Mouse (Mus musculus): Measurements from ENCODE around the gene Aunip. TPM values are rescaled to one million over a fixed set of nuclear protein-coding genes. Genes with fewer than 3 reads are reported as not detected.
A peak's percentile ranks its signal among the peaks of the same experiment; 100 is the strongest.
"Not testable (repeated sequence)": the region's sequence is repeated elsewhere in the genome, so short reads cannot be mapped to it uniquely, and the experiment has no call there.

Gene Aunip
- polyA plus RNA-seq, 1 experiment from 2014 or later, result 3.8 TPM

DNA sequence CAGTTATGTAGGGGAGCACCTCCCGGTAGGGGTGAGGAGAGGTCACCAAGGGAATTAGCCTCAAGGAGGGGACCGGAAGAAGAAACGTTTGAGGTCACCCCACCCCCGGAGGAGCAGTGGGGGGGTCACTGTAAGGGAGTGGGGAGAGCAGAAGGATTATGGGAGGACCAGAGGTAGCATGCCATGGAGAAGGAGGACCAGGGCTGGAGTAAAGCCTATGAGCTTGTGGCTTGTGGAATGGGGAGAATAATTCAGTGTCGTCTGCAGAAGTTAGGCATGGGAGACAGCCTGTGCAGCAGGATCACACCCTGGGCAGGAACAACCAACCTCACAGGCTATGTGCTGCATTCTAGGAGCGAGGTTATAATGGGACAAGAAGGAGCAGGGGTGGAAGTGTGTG lies 13.6 kb upstream of the Aunip start:
- Histone ChIP-seq H3K27me3 (replicated peaks; ENCODE audit: control insufficient read depth, insufficient read depth, low read length) (no peaks in the 10 kb centered on the region), H3K36me3 (ENCODE audit: control insufficient read depth, insufficient read depth) (no peaks in the 10 kb centered on the region), H3K27ac (ENCODE audit: low read depth, low read length) (peak overlapping the region; percentile 85), H3K4me1 (replicated peaks; ENCODE audit: control insufficient read depth, insufficient read depth, low read length) (peaks cover 20% of the 10 kb centered on the region; the same call in 1 of the 2 replicates), H3K9ac (ENCODE audit: low read depth, low read length) (peak overlapping the region; percentile 62), H3K4me3 (ENCODE audit: low read depth, low read length) (peak overlapping the region; percentile 46), H3K9me3 (ENCODE audit: control insufficient read depth) (no peaks in the 10 kb centered on the region), H3K4me2 (replicated peaks; ENCODE audit: low read depth) (peak overlapping the region; percentile 86)
- ATAC-seq, result no peak
- TF ChIP-seq CTCF (IDR thresholded peaks at IDR 0.05; ENCODE audit: low read depth), result no peak
- WGBS, result 11% methylated on average over 6 of the region's 6 CpGs

DNA sequence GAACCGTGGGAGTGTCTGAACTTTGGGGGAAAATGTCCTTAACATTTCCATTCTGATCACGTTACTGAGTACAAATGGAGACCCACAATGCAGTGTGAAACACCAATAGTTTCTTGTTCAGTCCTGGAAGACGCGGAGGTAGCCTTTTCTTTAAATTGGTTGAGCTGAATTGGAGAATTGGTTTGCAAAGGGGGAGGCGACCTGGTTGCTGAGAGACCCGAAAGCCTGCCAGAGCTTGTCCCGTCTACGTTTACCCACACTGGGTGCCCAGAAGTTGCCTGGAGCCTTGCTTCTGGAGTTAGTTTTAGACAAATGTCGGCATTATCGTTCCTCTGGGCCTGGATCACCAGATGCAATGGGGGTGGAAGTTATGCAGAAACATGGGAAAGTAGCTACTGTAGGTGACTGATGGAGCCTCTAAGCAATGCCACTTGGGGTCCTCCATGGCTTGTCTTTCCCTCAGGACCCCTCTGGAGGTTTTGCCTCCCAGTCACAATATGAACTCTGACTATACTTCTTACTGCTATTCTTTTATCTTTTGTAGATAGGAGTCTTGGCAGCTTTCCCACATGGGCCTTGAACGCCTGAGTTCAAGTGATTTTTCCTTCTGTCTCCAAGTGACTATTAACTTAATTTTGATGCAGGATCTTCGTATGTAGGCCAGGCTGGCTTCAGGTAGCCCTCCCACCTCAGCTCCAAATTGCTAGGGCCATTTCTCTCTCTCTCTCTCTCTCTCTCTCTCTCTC lies 12.6 kb upstream of the Aunip start:
- H3K9ac ChIP-seq (ENCODE audit: low read depth, low read length), result peak overlapping the region; percentile 31; the same call in 1 of the 2 replicates
- no peak for TF ChIP-seq CTCF (IDR thresholded peaks at IDR 0.05; ENCODE audit: low read depth)
- 69% methylated on average over 12 of the region's 12 CpGs for WGBS
- peak overlapping the region; percentile 86 for H3K4me2 ChIP-seq (replicated peaks; ENCODE audit: low read depth)
- peaks cover 20% of the 10 kb centered on the region; the same call in 1 of the 2 replicates for H3K4me1 ChIP-seq (replicated peaks; ENCODE audit: control insufficient read depth, insufficient read depth, low read length)
- no peak for ATAC-seq
- no peaks in the 10 kb centered on the region for H3K27me3 ChIP-seq (replicated peaks; ENCODE audit: control insufficient read depth, insufficient read depth, low read length)
- peak overlapping the region; percentile 46 for H3K4me3 ChIP-seq (ENCODE audit: low read depth, low read length)
- H3K27ac ChIP-seq (ENCODE audit: low read depth, low read length), result no peak overlapping the region
- no peaks in the 10 kb centered on the region for H3K36me3 ChIP-seq (ENCODE audit: control insufficient read depth, insufficient read depth)
- no peaks in the 10 kb centered on the region for H3K9me3 ChIP-seq (ENCODE audit: control insufficient read depth)

DNA sequence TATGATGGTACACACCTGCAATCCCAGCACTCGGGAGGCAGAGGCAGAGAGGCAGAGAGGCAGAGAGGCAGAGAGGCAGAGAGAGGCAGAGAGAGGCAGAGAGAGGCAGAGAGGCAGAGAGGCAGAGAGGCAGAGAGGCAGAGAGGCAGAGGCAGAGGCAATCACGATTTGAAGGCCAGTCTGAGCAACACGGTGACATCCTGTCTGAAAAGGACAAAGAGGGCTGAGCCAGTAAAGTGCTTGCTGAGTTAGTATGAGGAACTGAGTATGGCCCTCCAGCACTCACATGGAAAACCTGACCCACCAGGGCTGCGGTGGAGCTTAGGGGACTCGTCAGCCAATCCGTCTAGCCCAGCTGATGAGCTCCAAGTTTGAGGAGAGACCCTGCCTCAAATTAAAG lies 11.8 kb upstream of the Aunip start:
- H3K4me2 ChIP-seq (replicated peaks; ENCODE audit: low read depth), result peak overlapping the region; percentile 86; the same call in 1 of the 2 replicates
- H3K9me3 ChIP-seq (ENCODE audit: control insufficient read depth); H3K27me3 ChIP-seq (replicated peaks; ENCODE audit: control insufficient read depth, insufficient read depth, low read length); H3K4me3 ChIP-seq (ENCODE audit: low read depth, low read length); H3K36me3 ChIP-seq (ENCODE audit: control insufficient read depth, insufficient read depth); ATAC-seq; H3K27ac ChIP-seq (ENCODE audit: low read depth, low read length); H3K9ac ChIP-seq (ENCODE audit: low read depth, low read length): not testable (repeated sequence)
- peaks cover 15% of the 10 kb centered on the region; the same call in 1 of the 2 replicates for H3K4me1 ChIP-seq (replicated peaks; ENCODE audit: control insufficient read depth, insufficient read depth, low read length)
- WGBS, result 78% methylated on average over 6 of the region's 6 CpGs

DNA sequence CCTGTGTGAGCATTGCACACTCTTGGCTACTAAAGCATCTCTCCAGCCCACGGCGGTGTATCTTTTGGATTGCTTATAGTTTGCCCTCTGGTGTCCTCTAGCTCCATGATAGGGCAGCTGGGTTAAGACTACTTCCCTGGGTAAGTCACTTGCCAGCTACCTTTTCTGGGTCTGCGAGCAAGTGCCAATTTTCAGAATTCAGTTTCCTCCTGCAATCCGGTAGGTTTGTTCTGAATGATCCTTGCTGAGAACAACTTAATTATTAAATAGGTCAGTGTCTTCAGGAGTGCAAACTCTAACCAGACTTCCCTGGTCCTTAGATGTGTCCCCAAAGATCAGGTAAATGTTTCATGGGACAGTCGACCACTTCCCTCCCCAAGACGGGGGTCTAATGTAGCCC lies 9.7 kb upstream of the Aunip start:
- H3K9ac ChIP-seq (ENCODE audit: low read depth, low read length), result no peak overlapping the region

DNA sequence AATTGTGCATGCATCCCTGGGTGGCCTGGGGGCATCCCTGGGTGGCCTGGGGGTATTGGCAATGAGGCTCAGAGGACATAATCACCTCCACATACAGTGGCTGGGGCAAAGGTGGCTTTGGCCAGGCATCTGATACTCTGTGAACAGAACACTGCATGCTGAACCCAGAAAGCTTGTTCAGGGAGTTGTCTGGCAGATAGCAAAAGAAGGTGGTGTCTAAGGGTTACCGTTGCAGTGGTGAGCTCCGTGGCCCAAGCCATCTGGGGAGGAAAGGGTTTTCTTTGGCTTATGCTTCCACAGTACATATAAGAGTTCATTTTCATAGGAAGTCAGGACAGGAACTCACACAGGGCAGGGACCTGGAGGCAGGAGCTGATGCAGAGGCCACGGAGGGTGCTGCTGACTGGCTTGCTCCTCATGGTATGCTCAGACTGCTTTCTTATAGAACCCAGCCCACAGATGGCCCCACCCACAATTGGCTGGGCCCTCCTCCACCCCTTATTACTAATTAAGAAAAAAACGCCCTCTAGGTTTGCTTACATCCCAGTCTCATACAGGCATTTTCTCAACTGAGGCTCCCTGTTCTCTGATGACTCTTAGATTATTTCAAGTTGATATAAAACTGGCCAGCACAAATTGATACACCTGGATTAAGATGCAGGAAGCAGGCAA lies 7.0 kb upstream of the Aunip start:
- no peak for TF ChIP-seq CTCF (IDR thresholded peaks at IDR 0.05; ENCODE audit: low read depth)
- ATAC-seq, result no peak
- Histone ChIP-seq H3K9me3 (ENCODE audit: control insufficient read depth) (no peaks in the 10 kb centered on the region), H3K4me3 (ENCODE audit: low read depth, low read length) (no peak overlapping the region), H3K36me3 (ENCODE audit: control insufficient read depth, insufficient read depth) (peaks cover 19% of the 10 kb centered on the region), H3K4me1 (replicated peaks; ENCODE audit: control insufficient read depth, insufficient read depth, low read length) (no peaks in the 10 kb centered on the region), H3K27me3 (replicated peaks; ENCODE audit: control insufficient read depth, insufficient read depth, low read length) (no peaks in the 10 kb centered on the region), H3K27ac (ENCODE audit: low read depth, low read length) (no peak overlapping the region), H3K4me2 (replicated peaks; ENCODE audit: low read depth) (no peak overlapping the region), H3K9ac (ENCODE audit: low read depth, low read length) (no peak overlapping the region)
- 73% methylated on average over 4 of the region's 4 CpGs for WGBS

More for the DNA sequence above, 9.7 kb upstream of the Aunip start:
- no peaks in the 10 kb centered on the region for H3K27me3 ChIP-seq (replicated peaks; ENCODE audit: control insufficient read depth, insufficient read depth, low read length)
- H3K4me1 ChIP-seq (replicated peaks; ENCODE audit: control insufficient read depth, insufficient read depth, low read length), result peaks cover 8% of the 10 kb centered on the region; the same call in 1 of the 2 replicates
- H3K9me3 ChIP-seq (ENCODE audit: control insufficient read depth), result no peaks in the 10 kb centered on the region
- no peak for TF ChIP-seq CTCF (IDR thresholded peaks at IDR 0.05; ENCODE audit: low read depth)
- H3K36me3 ChIP-seq (ENCODE audit: control insufficient read depth, insufficient read depth), result no peaks in the 10 kb centered on the region
- no peak overlapping the region for H3K4me2 ChIP-seq (replicated peaks; ENCODE audit: low read depth)
- no peak overlapping the region for H3K4me3 ChIP-seq (ENCODE audit: low read depth, low read length)
- 88% methylated on average over 6 of the region's 6 CpGs for WGBS
- no peak overlapping the region for H3K27ac ChIP-seq (ENCODE audit: low read depth, low read length)
- no peak for ATAC-seq

DNA sequence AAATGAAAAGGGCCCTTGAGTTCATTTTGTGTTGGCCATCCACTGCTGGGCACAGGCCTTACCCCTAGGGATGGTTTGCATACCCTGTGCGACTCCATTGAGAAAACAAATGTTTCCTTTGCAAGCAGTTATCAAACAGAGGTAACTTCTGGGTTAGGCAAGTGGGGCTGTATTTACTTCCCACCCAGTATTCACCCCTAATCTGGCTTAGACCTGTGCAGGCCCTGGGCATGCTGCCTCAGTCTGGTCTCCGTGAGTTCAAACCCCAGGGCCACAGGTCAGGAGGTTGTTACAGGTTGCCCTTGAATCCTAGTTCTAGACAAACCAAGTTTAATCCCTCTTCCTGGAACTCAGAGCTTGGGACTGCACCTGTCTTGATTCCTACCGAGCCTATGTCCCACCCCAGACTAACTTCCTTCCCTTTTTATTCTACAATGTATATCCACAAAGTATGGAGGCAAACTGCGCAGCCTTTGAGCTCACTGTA lies 5.5 kb upstream of the Aunip start:
- WGBS, result 85% methylated on average over 4 of the region's 4 CpGs
- H3K9me3 ChIP-seq (ENCODE audit: control insufficient read depth), result no peaks in the 10 kb centered on the region
- H3K4me1 ChIP-seq (replicated peaks; ENCODE audit: control insufficient read depth, insufficient read depth, low read length), result no peaks in the 10 kb centered on the region
- no peak overlapping the region for H3K27ac ChIP-seq (ENCODE audit: low read depth, low read length)
- H3K4me3 ChIP-seq (ENCODE audit: low read depth, low read length), result no peak overlapping the region
- no peak overlapping the region for H3K4me2 ChIP-seq (replicated peaks; ENCODE audit: low read depth)
- peaks cover 19% of the 10 kb centered on the region for H3K36me3 ChIP-seq (ENCODE audit: control insufficient read depth, insufficient read depth)
- no peaks in the 10 kb centered on the region for H3K27me3 ChIP-seq (replicated peaks; ENCODE audit: control insufficient read depth, insufficient read depth, low read length)
- no peak for ATAC-seq
- no peak for TF ChIP-seq CTCF (IDR thresholded peaks at IDR 0.05; ENCODE audit: low read depth)
- no peak overlapping the region for H3K9ac ChIP-seq (ENCODE audit: low read depth, low read length)
